Mouse (Mus musculus): ENCODE results near the gene Hoxa4.

Gene Hoxa4

GRCm38 (mm10) chr6:52163366-52164031 lies 28.1 kb downstream of the Hoxa4 start:
- no peak for DNase-seq

GRCm38 (mm10) chr6:52162611-52163365 lies 28.8 kb downstream of the Hoxa4 start:
- DNase-seq, result no peak

- no peak for DNase-seq
These were observed 29.5 kb downstream of the Hoxa4 start for GRCm38 (mm10) chr6:52162093-52162380.

GRCm38 (mm10) chr6:52161336-52162092 lies 30.0 kb downstream of the Hoxa4 start:
- no peak for DNase-seq

GRCm38 (mm10) chr6:52160511-52161335 lies 30.8 kb downstream of the Hoxa4 start:
- DNase-seq, result no peak

GRCm38 (mm10) chr6:52159979-52160378 lies 31.6 kb downstream of the Hoxa4 start:
- no peak for DNase-seq

- no peak for DNase-seq
These were observed 32.3 kb downstream of the Hoxa4 start for GRCm38 (mm10) chr6:52159164-52159761.

GRCm38 (mm10) chr6:52158276-52159051 lies 33.1 kb downstream of the Hoxa4 start, which contains the start of gene Hoxa1:
Gene Hoxa1 (minus strand): TSS chr6:52158317.
- DNase-seq, result no peak

GRCm38 (mm10) chr6:52157466-52158275 lies 33.9 kb downstream of the Hoxa4 start:
- no peak for DNase-seq

GRCm38 (mm10) chr6:52156551-52157200 lies 34.9 kb downstream of the Hoxa4 start:
- DNase-seq, result no peak

- DNase-seq, result no peak
These were observed 36.1 kb downstream of the Hoxa4 start for GRCm38 (mm10) chr6:52155471-52155870.

- DNase-seq, result no peak
These were observed 37.5 kb downstream of the Hoxa4 start for GRCm38 (mm10) chr6:52154044-52154443.

- DNase-seq, result no peak
These were observed 38.3 kb downstream of the Hoxa4 start for GRCm38 (mm10) chr6:52153270-52153669.

GRCm38 (mm10) chr6:52152226-52153193 lies 39.0 kb downstream of the Hoxa4 start:
- DNase-seq, result no peak

GRCm38 (mm10) chr6:52151571-52151970 lies 40.0 kb downstream of the Hoxa4 start:
- no peak for DNase-seq

- no peak for DNase-seq
These were observed 41.1 kb downstream of the Hoxa4 start for GRCm38 (mm10) chr6:52150401-52150966.
